Mouse (Mus musculus) naive thymus-derived CD4-positive, alpha-beta T cell, adult 5 months (primary cell): ENCODE results near the gene Man2b2. TPM values are rescaled to one million over a fixed set of nuclear protein-coding genes. Genes with fewer than 3 reads are reported as not detected.

Experiments used
- polyA plus RNA-seq: library from polyadenylated mRNA; unstranded; fragments of 100-300 nt; shearing (Covaris generic); gene quantifications from one replicate; pipeline ENCODE4 v1.2.1, GENCODE M21; 2017

Man2b2 gene
- polyA plus RNA-seq: 8.4 TPM

GRCm38 (mm10) chr5:36829913-36830879 lies at the start of gene Man2b2:
TSS of gene Man2b2 (minus strand) at chr5:36830653.

GRCm38 (mm10) chr5:36868266-36869090 lies 38.0 kb upstream of the Man2b2 start, which contains the start of gene Ppp2r2c:
TSS of gene Ppp2r2c (plus strand) at chr5:36868513.

GRCm38 (mm10) chr5:36796296-36797014 lies 34.0 kb downstream of the Man2b2 start, which contains the start of gene Mrfap1:
TSS of gene Mrfap1 (minus strand) at chr5:36796772.

Other genes with a start within 250 kb of the Man2b2 start
- gene Tbc1d14, start 237.4 kb downstream of the Man2b2 start, polyA plus RNA-seq: 57.2 TPM
- 35.9 TPM for gene D5Ertd579e, start 134.6 kb downstream of the Man2b2 start, polyA plus RNA-seq
- gene Bloc1s4, start 82.0 kb downstream of the Man2b2 start, polyA plus RNA-seq: 29.5 TPM
- 243 TPM for gene Mrfap1, start 33.9 kb downstream of the Man2b2 start, polyA plus RNA-seq
- gene Ppp2r2c, start 37.9 kb upstream of the Man2b2 start, polyA plus RNA-seq: not detected
- 1.9 TPM for gene Wfs1, start 158.6 kb upstream of the Man2b2 start, polyA plus RNA-seq